Mouse (Mus musculus) urinary bladder, postnatal 36 days (tissue): ENCODE measurements at regions not wholly inside any gene's neighbourhood (a gene's known extent, or its start where the extent isn't known, plus 50 kb on each side); places are given as distances from the start of the nearest gene placed in this dataset.
A peak's percentile ranks its signal among the peaks of the same experiment; 100 is the strongest.

Experiments
- DNase-seq, 2 experiments: peaks; one replicate each; pipeline ENCODE4 v3.0.0; 2022; ENCODE audit warnings: low spot score in 2 of 2, mixed read lengths in 1 of 2

DNA sequence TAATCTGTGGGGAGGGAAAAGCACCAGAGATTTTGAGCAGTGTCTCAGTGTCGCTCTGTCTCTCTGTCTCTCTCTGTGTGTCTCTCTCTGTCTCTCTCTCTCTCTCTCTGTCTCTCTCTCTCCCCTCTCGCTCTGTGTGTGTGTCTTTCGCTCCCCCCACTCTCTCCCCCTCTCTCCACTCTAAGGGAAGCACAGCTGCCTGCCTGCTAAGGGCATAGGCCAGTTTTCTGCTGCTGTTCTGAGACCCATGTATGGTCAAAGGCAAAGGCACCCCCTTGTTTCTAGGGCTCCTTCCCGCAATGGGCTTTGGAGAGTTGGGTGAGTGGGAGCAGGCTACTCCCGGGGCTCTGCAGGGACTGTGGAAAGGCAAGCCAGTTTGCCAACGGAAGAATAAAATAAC is 192.2 kb downstream of the Lmo4 start:
- DNase-seq = no peak

DNA sequence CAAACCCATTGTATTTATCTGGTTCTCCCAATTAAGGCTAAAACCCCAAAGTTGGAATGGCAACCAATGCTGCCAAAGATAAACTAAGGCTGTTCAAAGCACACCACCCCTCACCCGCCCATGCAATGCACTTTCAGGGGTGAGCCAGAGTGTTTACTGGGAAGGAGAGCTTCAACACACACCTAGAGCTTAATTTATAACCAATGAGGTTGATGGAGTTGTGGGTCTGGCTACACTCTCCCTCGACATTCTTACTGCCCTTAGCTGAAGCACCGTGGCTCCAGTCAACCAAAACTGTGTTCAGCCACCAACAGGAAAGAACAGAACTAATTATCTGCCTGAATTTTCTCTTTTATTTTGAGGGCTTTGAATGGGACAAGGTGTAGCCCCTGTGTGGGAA is 192.8 kb downstream of the Lmo4 start:
- no peak for DNase-seq

DNA sequence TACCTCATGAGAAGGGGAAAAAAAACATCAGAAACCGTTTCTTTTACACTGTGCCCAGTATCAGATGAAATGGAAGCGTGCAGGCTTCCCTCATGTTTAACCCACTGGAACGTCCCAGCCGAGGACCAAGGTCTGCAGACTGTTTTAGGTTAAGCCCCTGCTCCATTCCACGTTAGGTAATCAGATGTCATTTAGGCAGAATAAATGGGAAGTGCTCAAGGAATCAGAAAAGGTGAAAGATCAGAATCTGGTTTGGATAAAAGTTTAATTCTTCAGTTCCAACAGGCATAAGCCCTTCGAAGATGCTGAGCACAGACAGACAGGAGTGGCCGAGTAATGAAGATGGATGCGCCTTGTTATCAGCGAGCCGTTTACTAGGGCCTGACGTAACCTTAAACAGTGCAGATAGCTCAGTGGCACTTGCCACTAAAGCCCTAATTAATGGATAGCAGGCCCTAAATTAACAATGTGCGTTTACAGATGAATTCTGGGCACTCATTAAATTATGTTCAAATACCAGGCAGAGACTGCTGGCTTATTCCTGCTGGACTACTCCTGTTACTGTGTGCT is 193.5 kb downstream of the Lmo4 start:
- no peak for DNase-seq

DNA sequence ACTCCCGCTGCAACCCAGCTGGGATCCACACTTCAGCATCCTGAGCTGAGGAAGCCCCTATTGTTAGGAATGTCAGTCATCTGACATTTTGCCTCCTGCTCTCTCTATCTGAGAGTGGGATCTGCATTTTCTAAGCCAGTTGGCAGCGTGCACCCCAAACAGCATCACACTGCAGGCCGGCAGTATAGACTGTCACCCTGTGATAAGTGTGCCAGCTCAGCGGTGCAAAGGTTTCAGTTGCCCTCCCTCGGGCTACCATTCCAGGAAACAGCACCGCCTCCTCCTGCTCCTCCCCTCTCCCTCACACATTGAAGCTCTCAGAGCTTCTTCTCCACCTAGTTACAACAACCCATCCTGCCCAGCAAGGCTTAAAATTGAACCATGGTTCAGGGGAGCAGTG is 194.5 kb downstream of the Lmo4 start:
- no peak for DNase-seq

DNA sequence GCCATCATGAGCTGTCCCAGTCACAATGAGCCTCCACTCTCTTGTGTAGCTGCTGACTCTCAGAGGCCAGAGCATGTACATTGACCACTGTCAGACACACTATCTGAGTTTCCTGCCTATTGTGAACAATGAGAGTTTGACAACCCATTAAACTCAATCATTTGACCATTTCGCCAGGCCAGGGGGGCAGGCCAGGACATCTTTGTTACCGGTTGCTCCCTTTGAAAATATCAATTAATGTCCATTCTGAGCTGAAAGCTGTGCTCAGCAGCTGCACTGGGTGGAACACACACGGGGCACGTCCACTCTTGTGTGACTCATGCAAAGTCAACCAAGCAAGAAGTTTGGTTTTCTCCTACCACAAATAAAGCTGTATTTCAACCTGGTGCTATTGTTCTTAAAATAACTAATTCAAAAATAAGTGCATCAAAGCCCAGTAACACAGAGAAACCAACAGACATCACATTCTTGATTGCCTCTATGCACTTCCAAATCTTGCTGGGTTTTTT is 197.9 kb downstream of the Lmo4 start:
- DNase-seq = peak in 1 of 2 experiments; percentile 22

DNA sequence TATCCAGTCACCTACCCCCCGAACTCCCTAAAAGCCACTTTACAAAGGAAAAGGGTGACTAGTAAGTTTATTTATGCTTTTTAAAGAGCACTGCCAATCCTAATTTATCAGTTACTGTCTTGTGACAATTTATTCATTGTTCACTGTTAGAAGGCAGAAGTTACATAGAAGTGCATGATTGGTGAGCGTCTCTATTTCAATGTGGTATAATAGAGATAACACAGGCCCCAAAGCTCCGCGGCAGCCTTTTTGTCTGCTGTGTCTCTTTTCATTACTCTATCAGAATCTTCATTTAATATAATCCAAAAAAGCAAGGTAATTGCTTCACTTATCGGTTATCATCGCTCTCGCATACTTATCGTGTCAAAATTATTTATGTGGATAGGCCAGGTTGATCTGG is 207.1 kb downstream of the Lmo4 start:
- DNase-seq = no peak

DNA sequence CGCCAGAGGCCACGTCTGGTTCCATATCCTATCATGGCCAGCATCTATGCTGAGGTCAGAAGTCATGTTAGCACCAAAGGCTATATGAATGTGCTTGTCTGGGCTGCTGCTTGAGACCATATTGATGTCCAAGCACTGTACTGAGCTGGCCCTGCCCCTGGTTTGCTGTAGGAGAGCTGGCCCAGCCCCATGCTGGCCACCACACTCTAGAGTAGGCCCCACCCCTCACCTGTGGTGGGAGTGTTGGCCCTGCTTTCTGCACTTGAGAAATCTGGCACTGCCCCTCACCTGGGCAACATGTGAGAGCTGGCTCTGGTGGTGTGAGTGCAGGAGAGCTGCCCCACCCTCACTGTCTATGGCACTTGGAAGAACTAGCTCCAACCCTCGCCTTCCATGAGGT is 210.0 kb downstream of the Lmo4 start:
- DNase-seq = no peak

DNA sequence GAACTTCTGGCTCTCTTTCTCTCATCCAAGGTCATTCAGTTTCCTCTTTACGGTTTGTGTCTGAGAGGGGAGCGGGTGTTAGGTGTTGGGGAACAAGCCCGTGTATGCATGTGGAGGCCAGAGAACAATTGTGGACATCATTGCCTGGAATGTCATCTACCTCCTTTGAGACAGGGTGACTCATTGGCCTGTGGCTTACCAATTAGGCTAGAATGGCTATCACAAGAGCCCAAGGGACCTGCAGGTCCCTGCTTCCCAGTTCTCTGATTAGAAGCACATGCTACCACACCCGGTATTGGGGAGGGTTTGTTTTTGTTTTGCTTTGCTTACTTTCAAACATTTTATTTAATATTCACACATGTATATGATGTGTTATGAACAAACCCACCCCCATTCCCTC is 216.0 kb downstream of the Lmo4 start:
- no peak for DNase-seq

DNA sequence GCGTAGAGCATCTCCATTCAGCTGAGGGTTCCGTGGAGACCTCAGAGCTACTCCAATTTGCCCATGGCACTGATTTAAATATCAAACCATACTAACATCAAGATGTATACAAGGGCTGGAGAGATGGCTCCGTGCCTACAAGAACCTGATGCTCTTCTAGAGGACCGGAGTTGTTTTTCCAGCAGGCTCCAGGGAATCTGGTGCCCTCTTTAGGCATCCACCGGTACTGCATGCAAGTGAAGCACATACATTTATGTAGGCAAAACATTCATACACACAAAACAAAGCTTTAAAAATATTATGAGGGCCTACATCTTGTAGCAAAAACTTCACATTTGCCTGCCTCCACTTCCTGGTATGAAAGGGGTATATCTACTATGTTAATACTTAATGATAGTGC is 217.0 kb downstream of the Lmo4 start:
- DNase-seq = no peak

DNA sequence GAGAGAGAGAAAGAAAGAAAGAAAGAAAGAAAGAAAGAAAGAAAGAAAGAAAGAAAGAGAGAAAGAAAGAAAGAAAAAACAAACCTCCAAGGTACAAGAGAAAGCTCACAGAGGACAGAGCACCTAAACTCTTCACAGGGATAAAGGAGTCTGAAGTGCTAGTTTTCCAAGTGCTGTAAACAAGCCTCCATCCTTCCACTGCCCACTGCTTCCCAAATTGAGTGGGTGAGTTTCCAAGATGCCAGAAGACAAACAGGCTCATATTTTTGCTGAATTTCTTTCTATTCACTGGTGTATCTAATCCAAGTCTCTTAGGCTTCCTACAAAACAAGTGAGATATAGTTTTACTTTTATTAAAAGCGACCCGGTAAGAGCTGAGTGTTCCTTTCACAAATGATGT is 218.2 kb downstream of the Lmo4 start:
- DNase-seq = no peak

DNA sequence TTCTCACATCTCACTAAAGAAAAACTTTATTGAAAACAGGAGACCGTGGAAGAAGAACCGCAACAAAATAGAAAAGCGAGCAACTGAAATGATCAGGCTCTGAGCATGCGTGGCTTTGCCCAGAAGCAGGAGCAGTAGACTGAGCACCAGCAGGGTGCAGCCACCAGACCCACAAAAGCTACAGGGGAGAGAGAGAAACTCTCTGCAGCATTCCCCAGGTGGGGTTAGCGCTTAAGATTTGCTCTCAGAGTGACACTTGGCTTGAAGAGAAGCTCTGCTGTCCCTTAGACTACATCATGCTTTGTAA is 218.9 kb downstream of the Lmo4 start:
- DNase-seq = no peak

DNA sequence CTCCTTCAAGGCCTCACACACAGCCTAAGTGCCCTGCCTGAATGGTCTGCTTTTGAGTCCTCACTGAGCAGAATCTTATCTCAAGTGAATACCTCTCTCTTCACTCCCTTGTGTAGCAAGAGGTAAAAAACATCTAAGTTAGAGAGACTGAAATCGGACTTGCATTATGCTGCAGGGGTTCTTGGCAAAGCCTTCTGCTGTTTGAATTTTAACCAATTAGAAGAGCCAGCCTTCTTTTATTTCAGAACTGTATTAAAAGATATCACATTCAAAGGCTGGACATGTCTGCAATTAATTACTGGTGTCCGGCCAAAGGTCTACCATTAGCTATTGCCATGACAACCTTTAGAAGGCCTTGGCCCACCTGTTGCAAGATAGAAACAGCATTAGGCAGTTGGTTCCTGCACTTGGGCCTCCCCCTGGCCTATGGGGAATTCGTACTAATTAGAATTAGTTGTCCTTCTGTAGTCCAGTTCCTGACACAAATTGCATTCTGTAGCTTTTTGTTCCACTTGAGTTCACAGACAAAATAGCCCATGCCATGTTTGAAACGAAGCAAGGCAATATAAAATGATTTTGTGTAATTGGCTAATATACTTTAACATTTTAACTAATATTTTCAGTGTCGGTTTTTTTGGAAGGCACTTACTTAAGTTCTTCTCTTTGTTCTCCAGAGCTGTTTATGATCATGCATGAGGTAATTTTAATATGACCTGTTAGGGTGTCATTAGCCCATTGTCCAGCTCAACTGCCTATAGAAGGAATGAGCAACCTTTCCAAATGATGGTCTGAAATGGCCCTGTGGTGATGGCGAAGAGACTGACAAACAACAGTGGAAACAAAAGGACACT is 219.4 kb downstream of the Lmo4 start:
- DNase-seq = no peak

DNA sequence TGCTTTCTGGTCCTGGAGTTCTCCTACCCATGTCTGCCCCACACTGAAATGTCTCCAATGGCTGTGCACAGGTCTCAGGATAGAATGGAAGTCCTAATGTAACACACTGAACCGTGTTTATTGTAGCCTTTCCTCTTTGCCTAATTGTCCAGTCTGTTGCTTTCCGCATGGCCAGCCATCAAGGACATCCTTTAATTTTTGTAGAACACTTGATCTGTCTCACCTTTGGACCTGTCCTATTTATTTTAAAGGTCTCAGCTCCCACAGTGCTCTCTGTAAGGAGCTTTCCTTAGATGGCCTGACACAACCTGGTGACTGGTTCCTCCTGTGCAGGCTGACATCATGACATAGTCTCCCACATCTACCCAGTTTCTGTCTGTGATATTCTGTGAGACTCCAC is 226.3 kb downstream of the Lmo4 start:
- no peak for DNase-seq

DNA sequence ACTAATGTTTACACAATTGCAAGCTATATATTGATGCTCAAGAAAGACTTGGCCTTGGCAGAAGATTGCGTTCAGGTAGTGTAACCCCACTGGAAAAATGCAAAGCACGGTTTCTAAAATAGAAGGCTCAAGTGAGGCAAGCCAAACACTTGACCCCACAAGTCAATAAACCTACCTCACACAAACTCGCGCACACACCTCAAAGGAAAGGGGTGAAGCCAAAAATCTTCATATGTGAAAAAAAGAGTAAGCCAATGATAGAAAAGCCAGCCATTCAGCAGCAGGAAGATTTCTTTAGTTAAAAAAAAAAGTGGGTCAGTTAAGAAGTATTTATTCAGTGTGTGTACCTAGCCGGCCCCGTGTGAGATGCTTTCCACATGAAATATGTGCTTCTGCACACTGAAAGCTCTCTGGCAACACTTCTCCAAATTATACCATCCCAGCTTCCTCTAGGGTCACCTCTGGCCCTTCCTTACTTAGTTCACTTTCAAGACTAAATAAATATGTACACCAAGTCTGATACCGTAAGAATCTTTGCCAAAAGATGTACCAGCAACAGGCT is 227.1 kb downstream of the Lmo4 start:
- no peak for DNase-seq

DNA sequence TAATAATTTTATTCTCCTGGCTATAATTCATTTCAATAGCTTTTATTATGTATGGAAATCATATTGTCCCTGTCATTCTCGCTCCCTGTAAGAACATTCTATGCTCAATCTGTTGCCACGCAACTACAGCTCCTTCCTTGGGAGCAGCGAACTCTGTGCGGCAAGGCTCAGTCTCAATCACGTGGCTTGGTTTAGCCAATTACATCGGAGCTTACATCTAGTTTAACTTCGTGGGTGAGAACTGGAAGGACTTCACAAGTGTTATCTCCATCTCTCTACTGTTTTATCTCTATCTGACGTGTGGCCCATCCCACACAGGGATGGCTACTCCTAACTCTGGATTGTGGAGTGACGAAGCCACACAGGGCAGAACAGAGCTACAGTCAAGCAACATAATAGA is 231.4 kb downstream of the Lmo4 start:
- DNase-seq = no peak

DNA sequence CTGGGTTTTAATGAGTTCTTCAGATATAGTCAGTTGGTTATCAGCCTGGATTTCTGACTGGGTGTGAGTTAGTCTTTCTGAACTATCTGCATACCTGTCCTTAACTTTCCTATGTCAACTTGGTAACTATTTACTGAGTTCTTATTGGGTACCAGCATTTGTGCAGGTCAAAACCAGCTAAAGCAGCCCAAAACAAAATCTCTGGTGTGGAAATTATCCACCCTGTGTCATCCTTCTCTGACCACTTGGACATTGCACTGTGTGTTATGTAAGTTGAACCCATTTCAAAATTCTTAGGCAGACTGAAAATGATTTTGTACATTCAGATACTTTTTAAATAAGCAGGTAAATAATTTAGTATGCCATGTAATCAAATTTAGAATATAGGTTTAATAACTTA is 232.7 kb downstream of the Lmo4 start:
- DNase-seq = no peak

DNA sequence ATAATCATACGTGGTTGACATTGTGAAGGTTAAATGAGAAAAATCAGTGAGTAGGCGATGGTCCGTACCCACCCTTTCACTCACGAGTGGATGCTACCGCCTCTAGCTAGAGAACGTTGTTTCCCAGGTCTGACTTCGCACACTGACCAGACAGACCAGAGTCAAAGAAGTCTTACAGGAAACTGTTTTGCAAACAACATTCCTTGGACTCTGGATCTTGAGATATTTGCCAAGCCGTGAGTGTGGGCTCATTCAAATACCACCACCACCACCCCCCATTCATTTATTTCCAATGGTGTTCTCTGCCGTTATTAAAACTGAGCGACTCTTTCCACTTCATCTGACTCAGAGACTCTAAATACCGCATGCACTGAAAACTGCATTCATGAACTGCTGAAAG is 234.2 kb downstream of the Lmo4 start:
- DNase-seq = no peak

DNA sequence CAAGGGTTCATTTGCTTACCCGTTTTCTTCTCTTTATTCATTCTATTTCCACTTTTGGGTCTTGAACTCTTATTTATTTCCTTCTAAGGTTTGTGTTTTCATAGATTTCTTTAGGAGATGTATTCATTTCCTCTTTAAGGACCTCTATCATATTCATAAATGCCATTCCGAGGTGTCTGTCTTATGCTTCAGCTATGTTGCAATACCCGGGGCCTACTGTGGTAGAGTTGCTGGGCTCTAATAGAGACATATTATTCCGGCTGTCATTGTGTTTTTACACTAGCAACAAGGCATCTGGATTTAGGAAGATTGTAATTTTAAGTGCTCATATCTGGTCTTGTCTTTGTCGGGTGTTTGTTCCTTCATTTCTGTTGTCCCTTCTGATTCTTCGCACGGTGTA is 249.5 kb downstream of the Lmo4 start:
- no peak for DNase-seq

DNA sequence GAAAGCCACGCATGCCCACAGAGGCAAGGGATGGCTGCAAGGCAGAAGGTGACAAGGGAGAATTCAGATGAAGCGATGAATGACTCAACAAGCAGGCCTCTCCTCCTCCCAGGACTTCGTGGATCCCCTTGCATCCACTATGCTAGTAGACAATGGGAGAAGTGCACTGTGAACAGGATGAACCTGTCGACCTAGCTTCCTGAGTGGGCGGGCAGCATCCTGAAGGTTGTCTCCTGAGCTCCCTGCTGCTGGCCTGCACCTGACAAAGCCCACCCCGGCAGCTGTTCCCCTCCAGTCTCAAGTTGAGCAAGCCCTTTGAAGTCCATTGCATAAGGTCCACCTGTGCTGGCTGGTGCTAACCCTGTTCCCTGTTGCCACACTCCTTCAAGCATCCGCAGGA is 250.2 kb downstream of the Lmo4 start:
- DNase-seq = no peak

DNA sequence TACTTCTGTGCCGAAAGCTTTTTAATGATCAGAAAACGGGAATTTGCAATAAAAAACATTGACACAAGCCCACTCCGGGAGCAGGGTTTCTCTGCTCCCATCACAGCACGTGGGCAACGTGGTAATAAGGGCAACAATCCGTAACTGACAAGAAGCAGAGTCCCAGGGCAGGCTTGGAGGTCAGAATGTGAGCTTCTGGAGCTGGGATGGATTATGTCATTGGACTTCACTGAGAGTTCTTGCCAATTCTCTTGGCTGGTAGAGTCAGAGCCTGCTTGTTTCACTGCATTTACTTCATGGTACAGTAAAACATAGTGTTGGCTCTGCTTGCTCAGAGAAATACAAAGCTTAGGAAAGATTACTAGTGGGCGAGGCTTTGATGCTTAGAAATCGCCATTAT is 252.7 kb downstream of the Lmo4 start:
- no peak for DNase-seq

DNA sequence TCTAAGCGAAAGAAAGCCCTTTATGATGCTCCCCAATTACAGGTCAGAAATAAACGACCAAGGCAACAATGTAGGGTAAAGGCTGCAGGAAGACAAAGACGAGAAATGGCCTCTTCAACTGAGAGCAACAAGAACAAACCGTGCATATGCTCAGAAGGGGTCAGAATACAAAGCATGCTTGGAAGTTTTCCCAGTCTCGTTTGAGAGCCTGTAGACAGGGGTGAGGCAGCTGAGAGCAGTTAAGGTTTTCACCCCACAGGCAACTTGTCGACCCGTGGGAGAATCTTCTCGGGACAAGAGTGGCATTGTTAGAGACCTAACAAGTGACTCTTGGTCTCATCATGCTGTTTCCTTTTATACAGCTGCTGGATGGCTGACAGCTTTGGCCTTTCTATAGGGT is 255.4 kb downstream of the Lmo4 start:
- no peak for DNase-seq

DNA sequence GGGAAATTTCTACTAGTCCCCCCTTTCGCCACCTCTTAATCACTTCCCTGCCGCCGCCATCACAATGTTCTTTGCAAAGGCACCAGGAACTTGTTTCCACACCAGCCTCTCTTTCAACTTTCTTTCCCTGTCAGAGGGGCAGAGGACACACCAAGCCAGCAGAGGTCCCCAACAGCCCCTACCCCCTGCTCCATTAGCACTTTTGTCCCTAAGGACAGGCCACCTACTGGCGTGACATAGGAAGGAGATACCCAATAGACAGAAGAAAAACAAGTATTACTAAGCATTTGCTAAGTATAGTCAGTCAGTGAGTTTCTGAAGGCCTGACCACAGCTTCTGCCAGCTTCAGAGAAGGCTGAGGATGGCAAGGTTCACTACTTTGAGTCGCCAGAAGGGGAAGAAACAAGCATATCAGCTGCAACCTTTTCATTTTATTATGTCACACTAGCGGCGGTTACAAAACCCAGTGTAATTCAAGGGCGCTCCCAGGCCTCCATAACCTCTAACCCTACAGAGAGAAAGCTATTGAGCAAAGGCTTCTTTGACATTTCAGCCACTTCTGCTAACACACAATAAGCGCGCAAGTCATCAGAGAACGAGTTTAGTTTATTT is 255.9 kb downstream of the Lmo4 start:
- peak in 1 of 2 experiments; percentile 21 for DNase-seq

DNA sequence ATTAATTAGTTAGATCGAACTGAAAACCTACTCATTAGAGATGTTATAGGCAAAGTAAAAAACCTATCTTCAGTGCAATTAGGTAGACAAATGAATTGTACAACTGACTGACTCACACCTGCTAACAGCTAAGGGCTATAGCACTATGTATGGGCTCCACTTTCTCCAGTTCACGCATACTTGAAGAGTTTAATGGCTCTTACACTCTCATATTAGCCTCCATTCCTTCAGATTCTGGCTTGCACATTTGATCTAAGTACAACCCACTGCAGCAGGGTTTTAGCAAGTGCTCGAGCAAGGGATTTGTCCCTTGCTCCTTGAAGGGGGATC is 257.1 kb downstream of the Lmo4 start:
- no peak for DNase-seq
